Mouse (Mus musculus): ENCODE data around the gene Cdc7. TPM values are rescaled to one million over a fixed set of nuclear protein-coding genes. Genes with fewer than 3 reads are reported as not detected.

Gene Cdc7
- polyA plus RNA-seq, 1 experiment from 2014 or later = 69.3 TPM

DNA sequence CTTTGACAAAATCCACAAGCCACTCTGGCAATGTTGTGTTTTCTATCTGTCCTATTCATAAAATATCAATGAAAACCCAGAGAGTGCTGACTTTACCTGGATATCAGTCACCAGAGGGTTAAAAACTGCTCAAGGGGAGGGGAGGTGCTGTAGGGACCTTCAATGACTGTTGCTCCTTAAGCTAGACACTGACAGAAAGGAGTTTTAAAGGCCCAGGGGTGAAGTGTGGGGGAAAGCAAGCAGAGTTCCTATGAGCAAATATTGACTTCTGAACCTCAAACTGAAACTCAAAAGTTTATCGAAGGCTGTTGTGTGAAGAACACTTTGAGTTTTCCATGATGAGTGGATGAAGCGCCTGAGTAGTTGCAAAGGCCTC is 50.9 kb downstream of the Cdc7 start:
- 79% methylated on average over 2 of the region's 2 CpGs for WGBS
- no peak overlapping the region for H3K4me2 ChIP-seq (ENCODE audit: low read depth, low read length, severe bottlenecking)

DNA sequence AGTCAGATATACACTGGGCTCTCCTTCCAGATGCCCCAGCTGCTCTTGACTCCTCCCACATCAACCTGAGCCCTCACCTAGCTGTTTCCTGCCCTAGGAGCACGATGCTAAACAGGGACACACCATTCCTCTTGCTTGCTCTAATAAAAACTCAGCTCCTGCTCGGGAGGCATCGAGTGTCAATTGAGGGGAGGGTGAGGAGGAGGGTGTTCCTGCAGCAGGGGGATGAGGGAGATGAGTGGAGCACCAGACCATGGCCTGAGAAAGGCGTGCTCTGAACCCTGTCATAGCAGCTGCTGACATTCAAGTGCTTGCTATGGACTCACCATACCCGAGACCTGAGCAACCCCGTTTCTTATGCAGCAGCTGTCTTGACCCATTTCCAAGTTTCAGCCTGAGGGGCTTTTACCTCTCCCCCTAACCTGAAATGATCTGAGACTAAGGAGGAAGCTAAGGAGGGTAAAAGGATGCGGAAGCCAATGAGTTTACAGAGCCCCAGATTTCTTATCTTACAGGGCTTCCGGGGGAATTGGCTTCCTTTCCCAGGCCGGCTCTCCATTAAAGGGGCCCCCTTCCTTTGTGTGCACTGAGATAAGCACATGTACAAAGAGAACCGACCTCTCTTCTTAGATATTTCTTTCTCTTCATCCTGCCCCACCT is 51.4 kb downstream of the Cdc7 start:
- no peaks in the 10 kb centered on the region for H3K27me3 ChIP-seq (ENCODE audit: control insufficient read depth, insufficient read depth, low read length)
- DNase-seq (ENCODE audit: low spot score) = peak; percentile 41
- H3K4me3 ChIP-seq (ENCODE audit: low read depth, low read length) = no peak overlapping the region
- no peak overlapping the region for H3K27ac ChIP-seq (ENCODE audit: low read depth, low read length)
- 0 out of 2 replicates have a peak, but pooled peaks cover 2% of the 10 kb centered on the region for H3K4me1 ChIP-seq (replicated peaks; ENCODE audit: control insufficient read depth, insufficient read depth, low read length)
- no peak overlapping the region for H3K4me2 ChIP-seq (ENCODE audit: low read depth, low read length, severe bottlenecking)
- H3K9me3 ChIP-seq (ENCODE audit: control insufficient read depth, low read length) = no peaks in the 10 kb centered on the region
- H3K36me3 ChIP-seq (ENCODE audit: control insufficient read depth, insufficient read depth, low read length) = no peaks in the 10 kb centered on the region
- no peak for ATAC-seq (replicated peaks; ENCODE audit: low FRiP score)
- 43% methylated on average over 10 of the region's 10 CpGs for WGBS
- H3K9ac ChIP-seq (ENCODE audit: low read length) = no peak overlapping the region; the same call in 1 of the 2 replicates

More for the DNA sequence above, 50.9 kb downstream of the Cdc7 start:
- no peak overlapping the region for H3K9ac ChIP-seq (ENCODE audit: low read length)
- no peaks in the 10 kb centered on the region for H3K9me3 ChIP-seq (ENCODE audit: control insufficient read depth, low read length)
- ATAC-seq (replicated peaks; ENCODE audit: low FRiP score) = no peak
- H3K4me1 ChIP-seq (replicated peaks; ENCODE audit: control insufficient read depth, insufficient read depth, low read length) = 0 out of 2 replicates have a peak, but pooled peaks cover 2% of the 10 kb centered on the region
- no peak overlapping the region for H3K27ac ChIP-seq (ENCODE audit: low read depth, low read length)
- H3K36me3 ChIP-seq (ENCODE audit: control insufficient read depth, insufficient read depth, low read length) = no peaks in the 10 kb centered on the region
- DNase-seq (ENCODE audit: low spot score) = no peak
- no peak overlapping the region for H3K4me3 ChIP-seq (ENCODE audit: low read depth, low read length)
- H3K27me3 ChIP-seq (ENCODE audit: control insufficient read depth, insufficient read depth, low read length) = no peaks in the 10 kb centered on the region

DNA sequence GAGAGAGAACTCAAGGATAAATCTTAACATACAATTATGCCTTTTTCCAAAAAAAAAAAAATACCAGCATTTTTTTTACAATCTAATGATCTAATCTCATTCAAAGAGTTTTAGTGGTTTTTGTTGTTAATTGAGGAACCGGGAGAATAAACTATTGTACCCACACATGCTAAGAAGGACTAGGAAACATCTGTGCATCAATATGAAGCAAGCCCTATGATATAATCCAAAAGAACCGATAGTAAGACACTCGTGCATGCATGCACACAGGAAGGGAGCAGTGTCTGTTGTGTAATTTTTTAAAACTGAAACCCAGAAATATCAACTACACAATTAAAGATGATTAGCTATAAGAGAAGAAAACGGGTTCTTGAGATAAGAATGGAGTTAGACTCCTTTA is 52.4 kb downstream of the Cdc7 start:
- H3K36me3 ChIP-seq (ENCODE audit: control insufficient read depth, insufficient read depth, low read length) = no peaks in the 10 kb centered on the region
- 0 out of 2 replicates have a peak, but pooled peaks cover 2% of the 10 kb centered on the region for H3K4me1 ChIP-seq (replicated peaks; ENCODE audit: control insufficient read depth, insufficient read depth, low read length)

DNA sequence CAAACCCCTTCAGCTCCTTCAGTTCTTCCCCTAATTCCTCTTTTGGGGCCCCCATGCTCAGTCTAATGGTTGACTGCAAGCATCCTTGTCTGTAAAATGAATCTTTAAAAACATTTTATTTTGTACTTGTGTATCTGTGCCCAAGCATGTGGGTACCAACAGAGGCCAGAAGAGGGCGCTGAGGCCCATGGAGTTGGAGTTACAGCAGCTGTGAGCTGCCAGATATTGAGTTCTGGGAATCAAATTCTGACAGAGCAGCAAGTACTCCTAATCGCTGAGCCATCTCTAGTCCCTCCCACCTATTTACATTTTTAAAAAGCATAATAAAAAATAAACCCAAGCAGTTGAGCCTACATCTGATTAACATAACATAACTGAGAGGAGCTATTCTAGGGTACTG is 53.4 kb downstream of the Cdc7 start:
- Histone ChIP-seq H3K27me3 (ENCODE audit: control insufficient read depth, insufficient read depth, low read length) (no peaks in the 10 kb centered on the region), H3K36me3 (ENCODE audit: control insufficient read depth, insufficient read depth, low read length) (no peaks in the 10 kb centered on the region), H3K4me1 (replicated peaks; ENCODE audit: control insufficient read depth, insufficient read depth, low read length) (0 out of 2 replicates have a peak, but pooled peaks cover 2% of the 10 kb centered on the region), H3K4me2 (ENCODE audit: low read depth, low read length, severe bottlenecking) (no peak overlapping the region), H3K27ac (ENCODE audit: low read depth, low read length) (no peak overlapping the region), H3K9me3 (ENCODE audit: control insufficient read depth, low read length) (no peaks in the 10 kb centered on the region), H3K4me3 (ENCODE audit: low read depth, low read length) (no peak overlapping the region), H3K9ac (ENCODE audit: low read length) (no peak overlapping the region)
- WGBS = 70% methylated on average over 2 of the region's 2 CpGs
- no peak for ATAC-seq (replicated peaks; ENCODE audit: low FRiP score)
- DNase-seq (ENCODE audit: low spot score) = no peak

More for the DNA sequence above, 52.4 kb downstream of the Cdc7 start:
- no peak overlapping the region for H3K27ac ChIP-seq (ENCODE audit: low read depth, low read length)
- no peak overlapping the region for H3K4me2 ChIP-seq (ENCODE audit: low read depth, low read length, severe bottlenecking)
- H3K9ac ChIP-seq (ENCODE audit: low read length) = no peak overlapping the region
- no peak overlapping the region for H3K4me3 ChIP-seq (ENCODE audit: low read depth, low read length)
- DNase-seq (ENCODE audit: low spot score) (no peak), ATAC-seq (replicated peaks; ENCODE audit: low FRiP score) (no peak)
- 80% methylated on average over 4 of the region's 4 CpGs for WGBS
- no peaks in the 10 kb centered on the region for H3K9me3 ChIP-seq (ENCODE audit: control insufficient read depth, low read length)
- H3K27me3 ChIP-seq (ENCODE audit: control insufficient read depth, insufficient read depth, low read length) = no peaks in the 10 kb centered on the region

DNA sequence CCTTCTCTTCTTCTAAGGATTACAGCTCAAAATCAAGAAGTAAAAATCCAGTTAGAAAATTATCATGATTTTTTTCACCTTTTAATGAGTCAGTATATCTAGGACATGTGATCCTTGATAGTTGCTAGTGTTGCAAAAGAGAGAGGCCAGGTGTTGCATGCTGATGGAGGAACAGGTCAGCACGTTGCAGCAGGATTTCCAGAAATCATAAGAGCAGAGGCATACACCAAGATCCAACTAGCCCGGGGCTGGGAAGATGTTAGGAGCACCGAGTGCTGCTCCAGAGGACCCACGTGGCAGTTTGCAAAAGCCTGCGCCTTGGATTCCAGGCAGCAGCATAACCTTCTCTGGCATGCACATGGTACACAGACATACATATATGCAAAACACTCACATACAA is 54.9 kb downstream of the Cdc7 start:
- Histone ChIP-seq H3K4me1 (replicated peaks; ENCODE audit: control insufficient read depth, insufficient read depth, low read length) (0 out of 2 replicates have a peak, but pooled peaks cover 2% of the 10 kb centered on the region), H3K9me3 (ENCODE audit: control insufficient read depth, low read length) (no peaks in the 10 kb centered on the region), H3K27ac (ENCODE audit: low read depth, low read length) (no peak overlapping the region), H3K9ac (ENCODE audit: low read length) (no peak overlapping the region), H3K27me3 (ENCODE audit: control insufficient read depth, insufficient read depth, low read length) (no peaks in the 10 kb centered on the region), H3K4me2 (ENCODE audit: low read depth, low read length, severe bottlenecking) (no peak overlapping the region), H3K36me3 (ENCODE audit: control insufficient read depth, insufficient read depth, low read length) (no peaks in the 10 kb centered on the region), H3K4me3 (ENCODE audit: low read depth, low read length) (no peak overlapping the region)
- no peak for DNase-seq (ENCODE audit: low spot score)
- WGBS = 83% methylated on average over 5 of the region's 5 CpGs
- no peak for ATAC-seq (replicated peaks; ENCODE audit: low FRiP score)

DNA sequence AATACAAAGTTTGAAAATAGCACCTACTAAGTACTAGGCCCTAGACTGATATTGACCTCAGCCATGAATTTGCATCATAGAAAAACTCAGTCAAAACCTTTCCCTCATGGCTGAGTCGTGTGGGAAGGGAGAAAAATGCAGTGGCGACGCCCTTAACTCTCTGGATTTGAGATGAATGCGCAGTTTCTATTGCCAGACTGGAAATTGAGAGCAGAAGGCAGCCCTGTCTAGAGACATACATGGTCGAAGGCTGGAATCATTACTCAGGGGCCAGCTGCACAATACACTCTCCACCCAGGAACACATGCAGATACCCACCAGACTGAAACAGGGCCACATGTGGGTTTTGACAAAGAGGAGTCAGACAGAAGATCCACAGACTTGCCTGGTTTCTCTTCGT is 55.8 kb downstream of the Cdc7 start:
- ATAC-seq (replicated peaks; ENCODE audit: low FRiP score) = no peak
- Histone ChIP-seq H3K4me3 (ENCODE audit: low read depth, low read length) (no peak overlapping the region), H3K9me3 (ENCODE audit: control insufficient read depth, low read length) (no peaks in the 10 kb centered on the region), H3K4me2 (ENCODE audit: low read depth, low read length, severe bottlenecking) (no peak overlapping the region), H3K27me3 (ENCODE audit: control insufficient read depth, insufficient read depth, low read length) (no peaks in the 10 kb centered on the region), H3K4me1 (replicated peaks; ENCODE audit: control insufficient read depth, insufficient read depth, low read length) (0 out of 2 replicates have a peak, but pooled peaks cover 2% of the 10 kb centered on the region), H3K9ac (ENCODE audit: low read length) (no peak overlapping the region), H3K36me3 (ENCODE audit: control insufficient read depth, insufficient read depth, low read length) (no peaks in the 10 kb centered on the region), H3K27ac (ENCODE audit: low read depth, low read length) (no peak overlapping the region)
- no peak for DNase-seq (ENCODE audit: low spot score)
- 76% methylated on average over 6 of the region's 6 CpGs for WGBS

DNA sequence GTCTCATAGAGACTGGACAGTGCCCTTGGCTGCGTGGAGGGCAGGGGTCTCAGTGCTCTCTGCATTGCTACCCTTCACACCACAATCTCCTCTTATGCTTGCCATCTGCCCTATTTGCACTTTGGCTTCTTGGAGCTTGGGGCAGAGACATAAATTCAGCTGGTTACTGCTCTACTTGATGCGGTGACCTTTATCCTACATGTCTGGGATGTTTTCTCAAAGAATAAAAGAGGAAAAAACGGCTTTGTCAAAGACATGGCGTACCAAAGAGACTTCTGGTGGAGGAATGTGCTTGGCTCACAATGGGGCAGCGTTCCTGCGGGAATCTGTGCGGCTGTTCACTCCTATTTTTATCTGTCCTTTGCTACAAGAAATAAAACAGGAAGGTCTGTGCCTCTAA is 56.2 kb downstream of the Cdc7 start:
- Histone ChIP-seq H3K9ac (ENCODE audit: low read length) (no peak overlapping the region), H3K9me3 (ENCODE audit: control insufficient read depth, low read length) (no peaks in the 10 kb centered on the region), H3K4me1 (replicated peaks; ENCODE audit: control insufficient read depth, insufficient read depth, low read length) (0 out of 2 replicates have a peak, but pooled peaks cover 2% of the 10 kb centered on the region), H3K4me2 (ENCODE audit: low read depth, low read length, severe bottlenecking) (no peak overlapping the region), H3K27ac (ENCODE audit: low read depth, low read length) (no peak overlapping the region), H3K36me3 (ENCODE audit: control insufficient read depth, insufficient read depth, low read length) (no peaks in the 10 kb centered on the region), H3K4me3 (ENCODE audit: low read depth, low read length) (no peak overlapping the region), H3K27me3 (ENCODE audit: control insufficient read depth, insufficient read depth, low read length) (no peaks in the 10 kb centered on the region)
- ATAC-seq (replicated peaks; ENCODE audit: low FRiP score) = no peak
- DNase-seq (ENCODE audit: low spot score) = peak; percentile 39
- WGBS = 80% methylated on average over 7 of the region's 7 CpGs

DNA sequence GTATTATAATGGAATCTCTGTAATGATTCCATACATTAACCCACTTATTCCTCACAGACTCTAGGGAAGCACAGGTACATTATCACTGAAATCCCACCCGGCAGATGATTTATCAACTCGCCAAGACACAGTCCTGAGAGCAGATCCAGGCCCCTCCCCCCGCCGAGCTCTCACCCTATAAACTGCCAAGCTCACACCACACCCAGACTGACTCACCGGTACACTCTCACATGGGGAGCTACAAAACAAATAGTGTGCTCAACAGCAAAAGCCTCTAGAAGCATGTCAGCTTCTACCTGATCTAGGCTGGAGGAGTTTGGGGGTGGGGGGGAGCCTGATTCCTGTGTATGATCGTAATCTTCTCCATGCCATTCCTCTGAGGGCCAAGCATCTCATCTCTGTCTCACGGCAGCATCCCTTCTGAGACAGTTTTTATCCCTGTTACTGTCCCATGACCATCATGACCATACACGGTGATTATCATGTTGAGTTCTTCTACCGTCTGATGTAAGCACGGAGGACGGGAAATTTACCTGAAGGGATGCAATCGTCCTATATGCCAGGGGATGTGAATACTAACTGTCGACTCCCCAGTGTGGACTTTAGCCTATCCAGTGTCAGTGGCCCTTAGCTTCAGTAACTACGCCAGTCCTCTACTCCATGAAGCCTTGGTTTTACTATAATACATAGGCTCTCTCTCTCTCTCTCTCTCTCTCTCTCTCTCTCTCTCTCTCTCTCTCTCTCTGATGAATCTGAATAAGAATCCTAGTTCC is 57.4 kb downstream of the Cdc7 start:
- DNase-seq (ENCODE audit: low spot score) (peak; percentile 37), ATAC-seq (replicated peaks; ENCODE audit: low FRiP score) (no peak)
- Histone ChIP-seq H3K27me3 (ENCODE audit: control insufficient read depth, insufficient read depth, low read length) (no peaks in the 10 kb centered on the region), H3K9ac (ENCODE audit: low read length) (no peak overlapping the region), H3K4me1 (replicated peaks; ENCODE audit: control insufficient read depth, insufficient read depth, low read length) (0 out of 2 replicates have a peak, but pooled peaks cover 2% of the 10 kb centered on the region), H3K36me3 (ENCODE audit: control insufficient read depth, insufficient read depth, low read length) (no peaks in the 10 kb centered on the region), H3K9me3 (ENCODE audit: control insufficient read depth, low read length) (no peaks in the 10 kb centered on the region), H3K27ac (ENCODE audit: low read depth, low read length) (no peak overlapping the region), H3K4me2 (ENCODE audit: low read depth, low read length, severe bottlenecking) (no peak overlapping the region), H3K4me3 (ENCODE audit: low read depth, low read length) (no peak overlapping the region)
- 93% methylated on average over 14 of the region's 14 CpGs for WGBS

Data from forebrain, embryonic 11.5 days (tissue).